Mouse (Mus musculus) ES-E14 (cell line): Measurements from ENCODE around the gene Gm9913.

ENCODE experiments used
- CHD2 ChIP-seq: IDR thresholded peaks from 2 replicates; pipeline ENCODE4 v1.6.1; 2014; ENCODE audit warnings: mild to moderate bottlenecking, low read depth, low read length, inconsistent platforms
- HCFC1 ChIP-seq: IDR thresholded peaks from 2 replicates; pipeline ENCODE4 v1.6.1; 2012; ENCODE audit warnings: low read length, inconsistent platforms, borderline replicate concordance; ENCODE audit not compliant: insufficient read depth
- MAFK ChIP-seq: IDR thresholded peaks from 2 replicates; pipeline ENCODE4 v1.6.1; 2014; ENCODE audit warnings: mild to moderate bottlenecking, low read depth, low read length, inconsistent platforms; ENCODE audit not compliant: insufficient read depth
- ZC3H11A ChIP-seq: IDR thresholded peaks from 2 replicates; pipeline ENCODE4 v1.6.1; 2012; ENCODE audit warnings: low read depth, mild to moderate bottlenecking, inconsistent platforms, low read length, borderline replicate concordance
- ZNF384 ChIP-seq: IDR thresholded peaks from 2 replicates; pipeline ENCODE4 v1.6.1; 2012; ENCODE audit warnings: low read depth, low read length, inconsistent platforms

GRCm38 (mm10) chr2:125512544-125512943 is 7.7 kb downstream of the Gm9913 start:
- TF ChIP-seq ZNF384: no peak
- TF ChIP-seq HCFC1: no peak
- peak; percentile 67 for TF ChIP-seq MAFK
- no peak for TF ChIP-seq ZC3H11A
- no peak for TF ChIP-seq CHD2
